Mouse (Mus musculus) lung, postnatal 10 days (tissue): Measurements from ENCODE around the gene Apbb1ip.

Source experiments
- DNase-seq: peaks from one replicate; pipeline ENCODE4 v3.0.0; 2021

Gene Apbb1ip

GRCm38 (mm10) chr2:22776568-22777230, 2.8 kb downstream of the Apbb1ip start:
- DNase-seq: no peak

GRCm38 (mm10) chr2:22777757-22778156, 3.9 kb downstream of the Apbb1ip start:
- DNase-seq: no peak

- DNase-seq: no peak
These were observed 7.0 kb downstream of the Apbb1ip start for GRCm38 (mm10) chr2:22780884-22781283.

- no peak for DNase-seq
These were observed 7.6 kb downstream of the Apbb1ip start for GRCm38 (mm10) chr2:22781387-22782009.

- DNase-seq: no peak
These were observed 8.2 kb downstream of the Apbb1ip start for GRCm38 (mm10) chr2:22782057-22782456.

- no peak for DNase-seq
These were observed 9.3 kb downstream of the Apbb1ip start for GRCm38 (mm10) chr2:22783137-22783638.

GRCm38 (mm10) chr2:22784186-22784585, 10.3 kb downstream of the Apbb1ip start:
- DNase-seq: no peak

- no peak for DNase-seq
These were observed 10.9 kb downstream of the Apbb1ip start for GRCm38 (mm10) chr2:22784771-22785170.

GRCm38 (mm10) chr2:22788658-22789057, 14.8 kb downstream of the Apbb1ip start:
- no peak for DNase-seq

GRCm38 (mm10) chr2:22789576-22789975, 15.7 kb downstream of the Apbb1ip start:
- no peak for DNase-seq

GRCm38 (mm10) chr2:22790435-22790834, 16.5 kb downstream of the Apbb1ip start:
- DNase-seq: no peak

- DNase-seq: no peak
These were observed 21.2 kb downstream of the Apbb1ip start for GRCm38 (mm10) chr2:22795087-22795486.

GRCm38 (mm10) chr2:22796487-22796886, 22.6 kb downstream of the Apbb1ip start:
- DNase-seq: no peak

GRCm38 (mm10) chr2:22799430-22800041, 25.6 kb downstream of the Apbb1ip start:
- DNase-seq: no peak

- no peak for DNase-seq
These were observed 31.7 kb downstream of the Apbb1ip start for GRCm38 (mm10) chr2:22805589-22805988.

- DNase-seq: no peak
These were observed 32.7 kb downstream of the Apbb1ip start for GRCm38 (mm10) chr2:22806576-22806975.

- peak; percentile 11 for DNase-seq
These were observed 33.4 kb downstream of the Apbb1ip start for GRCm38 (mm10) chr2:22807312-22807711.

GRCm38 (mm10) chr2:22810851-22811250, 37.0 kb downstream of the Apbb1ip start:
- peak; percentile 44 for DNase-seq

- DNase-seq: no peak
These were observed 37.6 kb downstream of the Apbb1ip start for GRCm38 (mm10) chr2:22811466-22811865.

- no peak for DNase-seq
These were observed 40.0 kb downstream of the Apbb1ip start for GRCm38 (mm10) chr2:22813921-22814320.

GRCm38 (mm10) chr2:22815674-22816073, 41.8 kb downstream of the Apbb1ip start:
- DNase-seq: no peak

GRCm38 (mm10) chr2:22816231-22816630, 42.3 kb downstream of the Apbb1ip start:
- DNase-seq: no peak

GRCm38 (mm10) chr2:22822293-22822692, 48.4 kb downstream of the Apbb1ip start:
- no peak for DNase-seq

- DNase-seq: no peak
These were observed 71.6 kb downstream of the Apbb1ip start for GRCm38 (mm10) chr2:22845514-22845913.
